Mouse (Mus musculus) subcutaneous adipose tissue, adult 2 months (tissue): Measurements from ENCODE around the gene Rasl11b. TPM values are rescaled to one million over a fixed set of nuclear protein-coding genes. Genes with fewer than 3 reads are reported as not detected.

Source experiments
- polyA plus RNA-seq: library from polyadenylated mRNA; depleted of rRNA; stranded (reverse); fragments of >200 nt; gene quantifications from 2 replicates; pipeline ENCODE4 v1.2.3, GENCODE M21; 2012; ENCODE audit warnings: low replicate concordance; rRNA removed

The Rasl11b gene
- polyA plus RNA-seq = 12.8 and 26.0 TPM in 2 replicates

GRCm38 (mm10) chr5:74194841-74195613 is at the start of gene Rasl11b:
Rasl11b (plus strand) TSS chr5:74195286.

Other genes starting within 250 kb of the Rasl11b start
- gene Usp46, start 126.9 kb upstream of the Rasl11b start, polyA plus RNA-seq = 9.2 and 9.9 TPM in 2 replicates